10 mouse cellular contexts compared by ENCODE assay signal in the genomic region with DNA sequence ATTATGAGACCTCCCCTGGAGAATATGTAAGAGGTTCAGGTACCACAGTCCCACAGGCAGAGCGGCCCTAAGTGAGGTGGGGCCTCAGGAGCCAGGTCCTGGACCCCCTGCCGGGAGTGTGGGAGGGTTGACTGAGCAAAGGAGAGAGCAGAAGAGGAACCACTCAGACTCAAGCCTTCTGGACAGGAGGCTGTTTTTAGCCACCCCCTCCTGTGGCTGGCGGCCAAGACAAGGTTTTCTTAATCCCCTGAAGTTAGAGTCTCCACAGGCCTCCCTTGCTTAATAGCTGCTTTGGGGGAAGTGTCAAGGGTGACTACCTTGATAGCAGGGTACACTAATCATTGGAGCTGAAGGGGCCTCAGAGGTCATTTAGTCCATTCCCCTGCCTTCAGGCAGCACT. TPM values are rescaled to one million over a fixed set of nuclear protein-coding genes. Genes with fewer than 3 reads are reported as not detected.
DNase-seq lines count a peak whose midpoint lies in the region; TF ChIP-seq lines count a peak whose summit lies in the region.
"Had no signal": no experiment of that assay in that cellular context is flagged by ENCODE, and none has a peak within 500 bp of the region (broad histone marks: within the 10 kb centered on the region; RNA-seq: fewer than 3 reads in every experiment).

No protein-coding gene starts in this region.

- peak; percentile 33 to 58; a peak in 3 of 4 replicates for TF ChIP-seq EP300 in MEL (IDR thresholded peaks at IDR 0.05; ENCODE audit: low read depth in 1 of 2, low read length in 2 of 2)

- no peak for TF ChIP-seq CTCF in MEL (IDR thresholded peaks at IDR 0.05 in 2 of 3, conservative IDR thresholded peaks at IDR 0.05 in 1 of 3; ENCODE audit: control insufficient read depth in 1 of 3, insufficient read depth in 1 of 3, low read depth in 2 of 3, low read length in 3 of 3, poor library complexity in 1 of 3, severe bottlenecking in 1 of 3)
- no peak for TF ChIP-seq CTCF in embryonic fibroblast, embryonic 13.5 days (IDR thresholded peaks at IDR 0.05; ENCODE audit: borderline replicate concordance, insufficient read depth, low read length)

- peaks cover 10 to 22% of the 10 kb centered on the region in 2 experiments for H3K4me1 ChIP-seq in MEL (ENCODE audit: control insufficient read depth in 1 of 2, insufficient read depth in 2 of 2, low read length in 2 of 2)
- peaks cover 4% of the 10 kb centered on the region; the same call in 1 of the 2 replicates for H3K4me1 ChIP-seq in embryonic fibroblast, embryonic 13.5 days (ENCODE audit: control insufficient read depth, insufficient read depth, low read length)

- H3K9ac ChIP-seq in MEL (ENCODE audit: control insufficient read depth, low read depth, low read length, poor library complexity, severe bottlenecking): no peak overlapping the region

- no peak overlapping the region for H3K27ac ChIP-seq in MEL (ENCODE audit: control insufficient read depth, low read depth, low read length)
- H3K27ac ChIP-seq in embryonic fibroblast, embryonic 13.5 days (ENCODE audit: insufficient read depth, low read length): peak overlapping the region; percentile 30; the same call in 1 of the 2 replicates
- H3K27ac ChIP-seq: left cerebral cortex, adult 2 months had no signal

- H3K27me3 ChIP-seq in MEL (ENCODE audit: control insufficient read depth in 1 of 2, insufficient read depth in 2 of 2, low read length in 2 of 2): no peaks in the 10 kb centered on the region

- H3K4me3 ChIP-seq in MEL (ENCODE audit: control insufficient read depth in 1 of 2, insufficient read depth in 1 of 2, low read depth in 2 of 2, low read length in 2 of 2): no peak overlapping the region
- H3K4me3 ChIP-seq in embryonic fibroblast, embryonic 13.5 days (ENCODE audit: insufficient read depth, low read length): no peak overlapping the region
- H3K4me3 ChIP-seq: left cerebral cortex, adult 2 months had no signal

- H3K36me3 ChIP-seq in MEL (ENCODE audit: control insufficient read depth in 1 of 2, insufficient read depth in 2 of 2, low read length in 2 of 2): peaks cover 0 to 7% of the 10 kb centered on the region in 2 experiments; a peak in 2 of 4 replicates

- no peak for TF ChIP-seq RAD21 in MEL (IDR thresholded peaks at IDR 0.05; ENCODE audit: low read depth, low read length)

- H3K79me2 ChIP-seq in MEL (ENCODE audit: control insufficient read depth, insufficient read depth, low read length, poor library complexity): no peaks in the 10 kb centered on the region

- TF ChIP-seq POLR2A in MEL (IDR thresholded peaks at IDR 0.05; ENCODE audit: control insufficient read depth in 1 of 2, insufficient read depth in 1 of 2, low read depth in 1 of 2, low read length in 2 of 2, poor library complexity in 1 of 2): no peak
- no peak for TF ChIP-seq POLR2A in embryonic fibroblast, embryonic 13.5 days (IDR thresholded peaks at IDR 0.05; ENCODE audit: low read depth, low read length)

- DNase-seq in embryo, embryonic 10 days (ENCODE audit: low spot score): peak; percentile 5
- DNase-seq in embryo, embryonic 10.5 days (ENCODE audit: low spot score): no peak
- peak; percentile 62 for DNase-seq in layer of hippocampus, adult 9-11 months
- DNase-seq in layer of hippocampus, adult 11-12 months (ENCODE audit: low spot score): no peak
- peak; percentile 89 for DNase-seq in MEL (ENCODE audit: low read depth, low spot score)
- DNase-seq in thymus, postnatal 25 days: no peak
- no peak for DNase-seq in ovary, postnatal 36 days (ENCODE audit: low spot score)
- DNase-seq: lung, adult 18-20 months had no signal

- no peaks in the 10 kb centered on the region for H3K9me3 ChIP-seq in MEL (replicated peaks; ENCODE audit: insufficient read depth, low read length)

TF ChIP-seq in MEL, 35 proteins besides CTCF, POLR2A, EP300 and RAD21:
- TF ChIP-seq MAZ (IDR thresholded peaks at IDR 0.05; ENCODE audit: low read depth, low read length) (peak; percentile 58; the same call in 1 of the 2 replicates), RCOR1 (IDR thresholded peaks at IDR 0.05; ENCODE audit: low read depth, low read length) (peak; percentile 33; the same call in 1 of the 2 replicates), MAX (IDR thresholded peaks at IDR 0.05; ENCODE audit: low read length) (peak; percentile 15; the same call in 1 of the 2 replicates), HCFC1 (IDR thresholded peaks at IDR 0.05; ENCODE audit: low read depth, low read length) (no peak), MAFK (IDR thresholded peaks at IDR 0.05; ENCODE audit: borderline replicate concordance, low read depth, low read length) (no peak), MXI1 (IDR thresholded peaks at IDR 0.05; ENCODE audit: low read depth, low read length) (no peak), TCF12 (IDR thresholded peaks at IDR 0.05; ENCODE audit: low read depth, low read length) (no peak), E2F4 (IDR thresholded peaks at IDR 0.05; ENCODE audit: borderline replicate concordance, low read depth, low read length) (no peak), USF2 (IDR thresholded peaks at IDR 0.05; ENCODE audit: borderline replicate concordance in 1 of 2, insufficient read depth in 1 of 2, low read depth in 1 of 2, low read length in 2 of 2) (no peak), ZKSCAN1 (IDR thresholded peaks at IDR 0.05; ENCODE audit: low read depth, low read length) (no peak), SMC3 (IDR thresholded peaks at IDR 0.05; ENCODE audit: low read depth, low read length) (no peak), ETS1 (IDR thresholded peaks at IDR 0.05; ENCODE audit: low read depth, low read length) (0 out of 2 replicates have a peak, but pooled peaks have one; percentile 50), NELFE (IDR thresholded peaks at IDR 0.05; ENCODE audit: low read depth, low read length) (no peak), ZNF384 (IDR thresholded peaks at IDR 0.05; ENCODE audit: low read depth, low read length) (no peak), UBTF (IDR thresholded peaks at IDR 0.05; ENCODE audit: borderline replicate concordance, insufficient read depth, low read depth, low read length) (no peak)

RNA-seq across cellular contexts. Expression of gene Ddit4, which starts 27.3 kb away (rescaled TPM):
- 2.6 and 40.6 TPM in 2 replicates for total RNA-seq in MEL (2012; rRNA removed)
- polyA plus RNA-seq in MEL (2012; ENCODE audit: insufficient read depth in 1 of 2, insufficient read length in 2 of 2, low read depth in 1 of 2, low replicate concordance in 2 of 2, missing spikeins in 1 of 2): 10 to 100 TPM in 1 of 2 experiments, not detected in 1; 11.6 TPM
- polyA plus RNA-seq in embryonic fibroblast, embryonic 13.5 days (2011; ENCODE audit: insufficient read length, low read depth, missing spikeins): 150 and 156 TPM in 2 replicates

RNA-seq across cellular contexts. Expression of gene Dnajb12, which starts 44.9 kb away (rescaled TPM):
- total RNA-seq in MEL (2012; rRNA removed): 13.3 and 17.2 TPM in 2 replicates
- polyA plus RNA-seq in MEL (2012; ENCODE audit: insufficient read depth in 1 of 2, insufficient read length in 2 of 2, low read depth in 1 of 2, low replicate concordance in 2 of 2, missing spikeins in 1 of 2): 100 to 1,000 TPM in 1 of 2 experiments, 10 to 100 TPM in 1; 41.7 to 217 TPM
- polyA plus RNA-seq in embryonic fibroblast, embryonic 13.5 days (2011; ENCODE audit: insufficient read length, low read depth, missing spikeins): 31.5 and 36.2 TPM in 2 replicates

Comparison
In these comparisons a context has a peak if more than half of its experiments do, and no peak if none do; other contexts are left out.
1. DNase-seq: peak in embryo, embryonic 10 days (single experiment), layer of hippocampus, adult 9-11 months (single experiment) and MEL (single experiment); none in embryo, embryonic 10.5 days (single experiment), layer of hippocampus, adult 11-12 months (single experiment), thymus, postnatal 25 days (single experiment) and ovary, postnatal 36 days (single experiment).